Mouse (Mus musculus) lung, postnatal 0 days (tissue): ENCODE results near the gene Elmo1. TPM values are rescaled to one million over a fixed set of nuclear protein-coding genes. Genes with fewer than 3 reads are reported as not detected.

Experiments
- ATAC-seq: fragments of 200-750 bp; cut with Nextera tagmentation; 2 replicates; pipeline ENCODE4 v1.8.0; 2017; ENCODE audit warnings: moderate library complexity
- DNase-seq: peaks from one replicate; pipeline ENCODE4 v3.0.0-alpha.2; 2016; ENCODE audit warnings: low spot score
- H3K27ac ChIP-seq: fragments of 300-500 bp; sonication (generic); 2 replicates; pipeline ENCODE4 v1.5.1; 2014; ENCODE audit warnings: antibody characterized with exemption, mild to moderate bottlenecking, low read length, mixed read lengths
- H3K27me3 ChIP-seq: fragments of 300-500 bp; sonication (generic); replicated peaks from 2 replicates; pipeline ENCODE4 v1.6.1; 2014; ENCODE audit warnings: low read length, mixed read lengths; ENCODE audit not compliant: insufficient read depth
- H3K36me3 ChIP-seq: fragments of 300-500 bp; sonication (generic); 2 replicates; pipeline ENCODE4 v1.6.1; 2014; ENCODE audit warnings: low read length, mixed read lengths; ENCODE audit not compliant: insufficient read depth
- H3K4me1 ChIP-seq: fragments of 300-500 bp; sonication (generic); 2 replicates; pipeline ENCODE4 v1.6.1; 2014; ENCODE audit warnings: antibody characterized with exemption, low read depth, low read length, mixed read lengths; ENCODE audit not compliant: insufficient read depth
- H3K4me2 ChIP-seq: fragments of 300-500 bp; sonication (generic); replicated peaks from 2 replicates; pipeline ENCODE4 v1.6.1; 2014; ENCODE audit warnings: low read depth, mild to moderate bottlenecking, low read length, moderate library complexity, mixed read lengths
- H3K4me3 ChIP-seq: fragments of 300-500 bp; sonication (generic); 2 replicates; pipeline ENCODE4 v1.5.1; 2014; ENCODE audit warnings: low read depth, low read length
- H3K9ac ChIP-seq: fragments of 300-500 bp; sonication (generic); replicated peaks from 2 replicates; pipeline ENCODE4 v1.6.1; 2014; ENCODE audit warnings: low read depth, mild to moderate bottlenecking
- H3K9me3 ChIP-seq: fragments of 300-500 bp; sonication (generic); 2 replicates; pipeline ENCODE4 v1.6.1; 2016; ENCODE audit warnings: low read length, mixed read lengths
- CTCF ChIP-seq: IDR thresholded peaks from 2 replicates; pipeline ENCODE4 v1.5.1; 2016; ENCODE audit warnings: antibody characterized with exemption, mild to moderate bottlenecking
- EP300 ChIP-seq: IDR thresholded peaks from 2 replicates; pipeline ENCODE4 v1.6.1; 2016; ENCODE audit warnings: antibody characterized with exemption, mild to moderate bottlenecking, control low read depth
- WGBS: fragments of 180-500 bp; shearing (Covaris S2); extraction: QIAGEN DNeasy Blood & Tissue Kit; methylation state at CpG from one replicate; pipeline ENCODE4 v1.1.7; 2014; 5-methylcytosine and 5-hydroxymethylcytosine counted together
- polyA plus RNA-seq: library from polyadenylated mRNA; unstranded; fragments of >200 nt; fragmentation: Nextera tagmentation; extraction: Ambion mirVana; gene quantifications from 2 replicates; pipeline ENCODE4 v1.2.1, GENCODE M21; 2015

The Elmo1 gene
- polyA plus RNA-seq, 1 experiment from 2014 or later = 20.8 TPM

GRCm38 (mm10) chr13:20335051-20335888, 244.9 kb downstream of the Elmo1 start:
- no peak overlapping the region for H3K4me2 ChIP-seq
- no peaks in the 10 kb centered on the region for H3K4me1 ChIP-seq
- TF ChIP-seq CTCF (no peak), EP300 (no peak)
- no peaks in the 10 kb centered on the region for H3K36me3 ChIP-seq
- 92% methylated on average over 4 of the region's 4 CpGs for WGBS
- H3K9me3 ChIP-seq = no peaks in the 10 kb centered on the region
- ATAC-seq (no peak), DNase-seq (no peak)
- H3K27ac ChIP-seq = no peak overlapping the region
- H3K27me3 ChIP-seq = no peaks in the 10 kb centered on the region
- H3K4me3 ChIP-seq = no peak overlapping the region
- H3K9ac ChIP-seq = no peak overlapping the region

GRCm38 (mm10) chr13:20335889-20336497, 245.6 kb downstream of the Elmo1 start:
- no peak for ATAC-seq

GRCm38 (mm10) chr13:20342881-20343280, 252.5 kb downstream of the Elmo1 start:
- Histone ChIP-seq H3K9me3 (no peaks in the 10 kb centered on the region), H3K4me2 (no peak overlapping the region), H3K27me3 (no peaks in the 10 kb centered on the region), H3K9ac (no peak overlapping the region), H3K27ac (no peak overlapping the region), H3K36me3 (no peaks in the 10 kb centered on the region), H3K4me3 (no peak overlapping the region), H3K4me1 (no peaks in the 10 kb centered on the region)
- TF ChIP-seq EP300 (no peak), CTCF (no peak)
- DNase-seq (no peak), ATAC-seq (no peak)
- WGBS = 84% methylated on average over 3 of the region's 3 CpGs

More at GRCm38 (mm10) chr13:20335889-20336497, 245.6 kb downstream of the Elmo1 start:
- H3K9ac ChIP-seq = no peak overlapping the region
- H3K27ac ChIP-seq = no peak overlapping the region
- no peaks in the 10 kb centered on the region for H3K9me3 ChIP-seq
- H3K4me3 ChIP-seq = no peak overlapping the region
- TF ChIP-seq CTCF (no peak), EP300 (no peak)
- no peaks in the 10 kb centered on the region for H3K27me3 ChIP-seq
- DNase-seq = no peak
- no peaks in the 10 kb centered on the region for H3K4me1 ChIP-seq
- H3K4me2 ChIP-seq = no peak overlapping the region
- 90% methylated on average over 7 of the region's 7 CpGs for WGBS
- no peaks in the 10 kb centered on the region for H3K36me3 ChIP-seq

- no peaks in the 10 kb centered on the region for H3K36me3 ChIP-seq
- ATAC-seq (peak; percentile 44), DNase-seq (peak; percentile 77)
- no peaks in the 10 kb centered on the region for H3K4me1 ChIP-seq
- H3K27ac ChIP-seq = no peak overlapping the region
- H3K9me3 ChIP-seq = no peaks in the 10 kb centered on the region
- no peak overlapping the region for H3K9ac ChIP-seq
- no peak overlapping the region for H3K4me3 ChIP-seq
- no peaks in the 10 kb centered on the region for H3K27me3 ChIP-seq
- WGBS = 72% methylated on average over 1 of the region's 1 CpGs
- no peak overlapping the region for H3K4me2 ChIP-seq
- no peak for TF ChIP-seq CTCF
- peak; percentile 53 for TF ChIP-seq EP300
Observed at GRCm38 (mm10) chr13:20349754-20350153, 259.4 kb downstream of the Elmo1 start.

- Histone ChIP-seq H3K27me3 (no peaks in the 10 kb centered on the region), H3K9me3 (no peaks in the 10 kb centered on the region), H3K9ac (no peak overlapping the region), H3K4me1 (no peaks in the 10 kb centered on the region), H3K27ac (no peak overlapping the region), H3K36me3 (no peaks in the 10 kb centered on the region), H3K4me3 (no peak overlapping the region), H3K4me2 (no peak overlapping the region)
- 85% methylated on average over 2 of the region's 2 CpGs for WGBS
- DNase-seq (no peak), ATAC-seq (no peak)
- no peak for TF ChIP-seq CTCF
- TF ChIP-seq EP300 = no peak
Observed at GRCm38 (mm10) chr13:20352631-20353030, 262.2 kb downstream of the Elmo1 start.

GRCm38 (mm10) chr13:20353862-20354603, 263.6 kb downstream of the Elmo1 start:
- TF ChIP-seq EP300 (no peak), CTCF (peak; percentile 37)
- H3K4me2 ChIP-seq = no peak overlapping the region
- H3K4me3 ChIP-seq = no peak overlapping the region
- H3K27ac ChIP-seq = no peak overlapping the region
- H3K9me3 ChIP-seq = no peaks in the 10 kb centered on the region
- H3K9ac ChIP-seq = no peak overlapping the region
- no peak for ATAC-seq
- DNase-seq = peak; percentile 7
- H3K27me3 ChIP-seq = no peaks in the 10 kb centered on the region
- H3K4me1 ChIP-seq = no peaks in the 10 kb centered on the region
- no peaks in the 10 kb centered on the region for H3K36me3 ChIP-seq
- WGBS = 36% methylated on average over 10 of the region's 10 CpGs
